Mouse (Mus musculus) hindbrain, embryonic 16.5 days (tissue): ENCODE data around the gene Ercc5. TPM values are rescaled to one million over a fixed set of nuclear protein-coding genes. Genes with fewer than 3 reads are reported as not detected.

ENCODE experiments used
- ATAC-seq: fragments of 200-750 bp; cut with Nextera tagmentation; 2 replicates; pipeline ENCODE4 v1.8.0; 2017; ENCODE audit warnings: moderate TSS enrichment, moderate library complexity
- H3K27ac ChIP-seq: fragments of 300-500 bp; sonication (generic); 2 replicates; pipeline ENCODE4 v1.5.1; 2014; ENCODE audit warnings: low read depth, mild to moderate bottlenecking, control low read depth, low read length, moderate library complexity
- H3K27me3 ChIP-seq: fragments of 300-500 bp; sonication (generic); replicated peaks from 2 replicates; pipeline ENCODE4 v1.6.1; 2014; ENCODE audit warnings: low read length; ENCODE audit not compliant: control insufficient read depth, insufficient read depth
- H3K36me3 ChIP-seq: fragments of 300-500 bp; sonication (generic); 2 replicates; pipeline ENCODE4 v1.6.1; 2014; ENCODE audit warnings: mild to moderate bottlenecking, low read length, moderate library complexity, mixed read lengths; ENCODE audit not compliant: control insufficient read depth, insufficient read depth
- H3K4me1 ChIP-seq: fragments of 300-500 bp; sonication (generic); 2 replicates; pipeline ENCODE4 v1.6.1; 2014; ENCODE audit warnings: low read depth, low read length; ENCODE audit not compliant: control insufficient read depth, insufficient read depth
- H3K4me2 ChIP-seq: fragments of 300-500 bp; sonication (generic); 2 replicates; pipeline ENCODE4 v1.6.1; 2014; ENCODE audit warnings: mild to moderate bottlenecking, low read length, control low read depth, moderate library complexity
- H3K4me3 ChIP-seq: fragments of 300-500 bp; sonication (generic); 2 replicates; pipeline ENCODE4 v1.5.1; 2014; ENCODE audit warnings: mild to moderate bottlenecking, low read length, control low read depth, moderate library complexity
- H3K9ac ChIP-seq: fragments of 300-500 bp; sonication (generic); 2 replicates; pipeline ENCODE4 v1.6.1; 2014; ENCODE audit warnings: low read depth, mild to moderate bottlenecking, control low read depth, low read length, moderate library complexity
- H3K9me3 ChIP-seq: fragments of 300-500 bp; sonication (generic); 2 replicates; pipeline ENCODE4 v1.6.1; 2014; ENCODE audit warnings: mild to moderate bottlenecking, low read length, moderate library complexity; ENCODE audit not compliant: control insufficient read depth
- WGBS: fragments of 180-500 bp; shearing (Covaris S2); extraction: QIAGEN DNeasy Blood & Tissue Kit; methylation state at CpG from one replicate; pipeline ENCODE4 v1.1.7; 2014; 5-methylcytosine and 5-hydroxymethylcytosine counted together
- polyA plus RNA-seq: library from polyadenylated mRNA; unstranded; fragments of >200 nt; fragmentation: Nextera tagmentation; extraction: Ambion mirVana; gene quantifications from 2 replicates; pipeline ENCODE4 v1.2.1, GENCODE M21; 2015

Ercc5 gene
- polyA plus RNA-seq, 1 experiment from 2014 or later, result 22.0 TPM

GRCm38 (mm10) chr1:44162389-44162788 is 14.8 kb downstream of the Ercc5 start:
- WGBS, result 92% methylated on average over 5 of the region's 5 CpGs
- Histone ChIP-seq H3K4me3 (no peak overlapping the region), H3K4me1 (no peaks in the 10 kb centered on the region), H3K9me3 (no peaks in the 10 kb centered on the region), H3K9ac (no peak overlapping the region), H3K4me2 (no peak overlapping the region), H3K36me3 (peaks cover 54% of the 10 kb centered on the region), H3K27ac (no peak overlapping the region; the same call in 1 of the 2 replicates), H3K27me3 (no peaks in the 10 kb centered on the region)
- ATAC-seq, result no peak

DNA sequence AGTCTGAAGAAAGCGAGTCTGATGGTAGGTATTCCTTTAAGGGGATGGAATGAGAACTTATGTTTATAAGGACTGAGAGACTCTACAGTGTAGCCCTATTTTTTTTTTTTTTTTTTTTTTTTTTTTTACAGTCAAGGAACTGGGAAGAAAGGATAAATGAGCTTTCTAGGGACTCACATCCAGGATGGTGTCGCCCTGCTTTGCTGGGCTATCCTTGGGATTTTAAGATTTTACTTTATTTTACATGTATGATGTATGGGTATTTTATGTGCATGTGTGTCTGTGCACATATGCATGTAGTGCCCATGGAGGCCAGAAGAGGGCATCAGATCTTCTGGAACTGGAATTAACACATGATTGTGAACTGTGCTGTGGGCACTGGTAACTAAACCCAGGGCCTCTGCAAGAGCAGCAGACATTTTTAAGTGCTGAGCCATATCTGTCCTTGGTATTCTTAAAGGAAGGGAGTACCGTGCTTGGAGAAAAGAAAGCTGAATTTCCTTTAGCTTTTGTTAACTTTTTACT is 20.4 kb downstream of the Ercc5 start:
- Histone ChIP-seq H3K4me1 (no peaks in the 10 kb centered on the region), H3K27ac (no peak overlapping the region), H3K36me3 (peaks cover 48% of the 10 kb centered on the region), H3K9me3 (no peaks in the 10 kb centered on the region), H3K4me3 (no peak overlapping the region), H3K27me3 (no peaks in the 10 kb centered on the region), H3K4me2 (no peak overlapping the region), H3K9ac (no peak overlapping the region)
- 93% methylated on average over 3 of the region's 3 CpGs for WGBS
- no peak for ATAC-seq

GRCm38 (mm10) chr1:44172656-44173055 is 25.1 kb downstream of the Ercc5 start:
- peaks cover 46% of the 10 kb centered on the region for H3K36me3 ChIP-seq

GRCm38 (mm10) chr1:44173903-44174302 is 26.4 kb downstream of the Ercc5 start:
- H3K27me3 ChIP-seq, result no peaks in the 10 kb centered on the region
- no peaks in the 10 kb centered on the region for H3K4me1 ChIP-seq
- H3K4me3 ChIP-seq, result no peak overlapping the region
- H3K4me2 ChIP-seq, result no peak overlapping the region
- no peaks in the 10 kb centered on the region for H3K9me3 ChIP-seq
- no peak overlapping the region for H3K27ac ChIP-seq
- no peak overlapping the region for H3K9ac ChIP-seq
- peaks cover 44% of the 10 kb centered on the region for H3K36me3 ChIP-seq
- ATAC-seq, result no peak
- 90% methylated on average over 8 of the region's 8 CpGs for WGBS

More at GRCm38 (mm10) chr1:44172656-44173055, 25.1 kb downstream of the Ercc5 start:
- Histone ChIP-seq H3K4me3 (no peak overlapping the region), H3K27me3 (no peaks in the 10 kb centered on the region), H3K4me1 (no peaks in the 10 kb centered on the region), H3K4me2 (no peak overlapping the region), H3K27ac (no peak overlapping the region), H3K9ac (no peak overlapping the region), H3K9me3 (no peaks in the 10 kb centered on the region)
- 96% methylated on average over 4 of the region's 4 CpGs for WGBS
- ATAC-seq, result no peak

GRCm38 (mm10) chr1:44178086-44178485 is 30.5 kb downstream of the Ercc5 start:
- Histone ChIP-seq H3K4me1 (no peaks in the 10 kb centered on the region), H3K9ac (no peak overlapping the region), H3K27ac (no peak overlapping the region), H3K4me3 (no peak overlapping the region), H3K27me3 (no peaks in the 10 kb centered on the region), H3K4me2 (no peak overlapping the region), H3K9me3 (no peaks in the 10 kb centered on the region), H3K36me3 (peaks cover 33% of the 10 kb centered on the region)
- no peak for ATAC-seq
- WGBS, result 95% methylated on average over 5 of the region's 5 CpGs

DNA sequence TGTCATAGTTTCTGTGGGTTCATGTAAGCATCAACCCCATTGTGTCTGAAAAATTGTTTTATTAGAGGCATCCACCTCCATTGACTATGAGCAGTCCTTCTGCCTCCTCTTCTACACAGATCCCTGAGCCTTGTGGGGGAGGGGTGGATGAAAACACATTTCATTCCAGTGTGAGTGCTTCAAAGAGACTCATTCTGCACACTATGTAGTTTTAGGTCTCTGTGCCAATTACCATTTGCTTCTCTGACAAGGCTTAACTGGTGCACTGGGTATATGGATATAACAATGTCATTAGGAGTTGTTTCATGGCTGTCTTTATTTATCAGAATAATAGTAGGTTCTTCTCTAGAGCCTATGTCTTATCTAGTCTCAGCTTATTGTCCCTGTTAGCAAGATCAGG is 38.9 kb downstream of the Ercc5 start:
- Histone ChIP-seq H3K4me2 (no peak overlapping the region), H3K36me3 (0 out of 2 replicates have a peak, but pooled peaks cover 2% of the 10 kb centered on the region), H3K4me1 (no peaks in the 10 kb centered on the region), H3K27me3 (no peaks in the 10 kb centered on the region), H3K9ac (no peak overlapping the region), H3K27ac (no peak overlapping the region), H3K9me3 (no peaks in the 10 kb centered on the region), H3K4me3 (no peak overlapping the region)
- ATAC-seq, result peak; percentile 71

GRCm38 (mm10) chr1:44198273-44199171 is 51.0 kb downstream of the Ercc5 start:
- Histone ChIP-seq H3K9ac (peak overlapping the region; percentile 67), H3K9me3 (no peaks in the 10 kb centered on the region), H3K4me2 (peak overlapping the region; percentile 92), H3K4me1 (peaks cover 6% of the 10 kb centered on the region; the same call in 1 of the 2 replicates), H3K27ac (no peak overlapping the region), H3K36me3 (no peaks in the 10 kb centered on the region), H3K4me3 (peak overlapping the region; percentile 53), H3K27me3 (no peaks in the 10 kb centered on the region)
- peak; percentile 82 for ATAC-seq
- 20% methylated on average over 47 of the region's 47 CpGs for WGBS

DNA sequence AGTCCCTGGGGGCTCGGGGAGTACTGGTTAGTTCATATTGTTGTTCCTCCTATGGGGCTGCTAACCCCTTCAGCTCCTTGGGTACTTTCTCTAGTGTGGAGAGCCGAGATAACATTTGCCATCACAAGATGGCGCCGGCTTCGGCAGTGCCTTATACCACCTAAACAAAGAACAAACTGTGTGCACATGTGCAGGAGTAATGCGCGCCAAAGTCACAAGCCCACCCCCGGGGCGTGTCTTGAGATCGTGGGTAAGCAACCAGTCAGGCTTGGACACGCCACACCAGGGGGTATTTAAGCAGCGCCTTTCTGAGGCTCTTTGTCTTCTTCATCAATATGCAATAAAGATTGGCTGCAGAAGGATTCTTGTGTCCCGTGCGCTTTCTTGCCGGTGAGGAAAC is 55.3 kb downstream of the Ercc5 start:
- WGBS, result 90% methylated on average over 15 of the region's 15 CpGs

DNA sequence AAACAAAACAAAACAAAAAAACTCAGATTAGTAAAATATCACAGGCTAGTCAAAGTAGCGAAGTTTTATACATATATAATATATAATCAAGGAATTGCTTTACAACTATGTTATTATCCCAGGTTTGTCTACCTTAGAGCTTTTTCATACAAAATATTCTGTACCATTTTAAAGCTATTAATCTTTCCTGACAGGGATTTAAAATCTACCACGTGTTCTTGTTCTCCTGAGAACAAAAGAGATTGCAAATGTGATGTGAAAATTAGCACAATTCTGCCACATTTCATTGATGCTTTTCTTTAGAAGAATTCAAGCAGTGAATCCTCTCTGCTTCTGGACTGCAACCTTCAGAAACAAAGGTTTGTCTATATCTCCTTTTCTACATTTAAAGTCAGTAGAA is 66.9 kb downstream of the Ercc5 start:
- Histone ChIP-seq H3K9me3 (no peaks in the 10 kb centered on the region), H3K4me3 (no peak overlapping the region), H3K27me3 (no peaks in the 10 kb centered on the region), H3K36me3 (no peaks in the 10 kb centered on the region), H3K9ac (no peak overlapping the region), H3K4me2 (no peak overlapping the region), H3K4me1 (no peaks in the 10 kb centered on the region), H3K27ac (no peak overlapping the region)
- 49% methylated on average over 2 of the region's 2 CpGs for WGBS
- no peak for ATAC-seq

More for the DNA sequence above, 55.3 kb downstream of the Ercc5 start:
- Histone ChIP-seq H3K27ac (no peak overlapping the region), H3K27me3 (no peaks in the 10 kb centered on the region), H3K4me1 (peaks cover 6% of the 10 kb centered on the region; the same call in 1 of the 2 replicates), H3K9me3 (no peaks in the 10 kb centered on the region), H3K9ac (no peak overlapping the region), H3K36me3 (no peaks in the 10 kb centered on the region), H3K4me3 (no peak overlapping the region), H3K4me2 (no peak overlapping the region)
- ATAC-seq, result no peak
